Mouse (Mus musculus): ENCODE measurements around the gene Fez1.

DNA sequence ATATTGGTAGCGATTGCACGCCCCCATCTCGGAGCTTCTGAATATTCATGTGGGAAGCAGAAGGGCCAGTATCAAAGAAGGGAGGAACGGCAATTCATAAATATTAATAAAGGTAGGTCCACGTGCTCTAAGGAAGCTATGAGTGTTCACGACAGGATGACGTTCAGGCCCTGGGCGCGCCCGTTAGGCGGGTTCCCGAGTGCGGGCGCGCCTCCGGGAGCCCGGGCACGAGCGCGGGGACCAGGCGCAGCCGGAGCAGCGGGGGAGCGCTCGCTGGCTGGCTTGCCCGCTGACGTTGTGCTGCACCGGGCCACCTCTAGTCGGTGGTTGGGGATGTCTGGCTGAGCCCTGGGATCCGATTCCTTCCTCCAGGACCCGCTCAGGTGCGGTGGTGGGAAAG lies 10.9 kb downstream of the Fez1 start:
- TF ChIP-seq EP300 (IDR thresholded peaks at IDR 0.05; ENCODE audit: low read depth): no peak
- no peak for TF ChIP-seq CTCF (IDR thresholded peaks at IDR 0.05; ENCODE audit: low read depth)
